Mouse (Mus musculus) neutrophil, adult 5-6 weeks (primary cell): Measurements from ENCODE around the gene Gm4763. TPM values are rescaled to one million over a fixed set of nuclear protein-coding genes. Genes with fewer than 3 reads are reported as not detected.

Experiments used
- ATAC-seq: fragments of 151-379, 151-347 bp; 2 replicates; pipeline ENCODE4 v1.8.0; 2017; ENCODE audit warnings: mild to moderate bottlenecking, moderate TSS enrichment; ENCODE audit not compliant: insufficient number of reproducible peaks, poor library complexity, low FRiP score, severe bottlenecking; ENCODE audit errors: extremely low read depth
- total RNA-seq: library from RNA; stranded (forward); fragments of 200-1000 nt; gene quantifications from 2 replicates; pipeline ENCODE4 v1.2.3, GENCODE M21; 2017

The Gm4763 gene
- total RNA-seq, 1 experiment from 2014 or later = not detected

GRCm38 (mm10) chr7:24671944-24672439, 54.7 kb downstream of the Gm4763 start:
- ATAC-seq = no peak

Other genes starting within 250 kb of the Gm4763 start
- gene Cadm4, start 244.9 kb downstream of the Gm4763 start, total RNA-seq = not detected in 2 replicates
- gene Zfp428, start 219.9 kb downstream of the Gm4763 start, total RNA-seq = 0.49 TPM in 1 of 2 replicates, not detected in the other
- gene AC161166.1, start 214.5 kb downstream of the Gm4763 start, total RNA-seq = not detected in 2 replicates
- gene Irgq, start 196.2 kb downstream of the Gm4763 start, total RNA-seq = 12.4 and 14.0 TPM in 2 replicates
- gene Pinlyp, start 180.8 kb downstream of the Gm4763 start, total RNA-seq = not detected in 2 replicates
- 38.4 and 56.0 TPM in 2 replicates for gene Xrcc1, start 180.6 kb downstream of the Gm4763 start, total RNA-seq
- gene Ethe1, start 139.4 kb downstream of the Gm4763 start, total RNA-seq = 5.8 and 6.1 TPM in 2 replicates
- gene Zfp575, start 139.3 kb downstream of the Gm4763 start, total RNA-seq = not detected in 2 replicates
- 13.7 and 13.9 TPM in 2 replicates for gene Phldb3, start 116.1 kb downstream of the Gm4763 start, total RNA-seq
- gene Lypd3, start 90.4 kb downstream of the Gm4763 start, total RNA-seq = not detected in 2 replicates
- gene Tex101, start 50.2 kb downstream of the Gm4763 start, total RNA-seq = not detected in 2 replicates
- gene BC049730, start 17.7 kb downstream of the Gm4763 start, total RNA-seq = not detected in 2 replicates
- 40.7 and 50.3 TPM in 2 replicates for gene Cd177, start 33.4 kb upstream of the Gm4763 start, total RNA-seq
- gene Ceacam10, start 50.3 kb upstream of the Gm4763 start, total RNA-seq = 30.5 and 43.1 TPM in 2 replicates
- gene Gm9844, start 135.3 kb upstream of the Gm4763 start, total RNA-seq = 5.2 and 7.1 TPM in 2 replicates
- not detected in 2 replicates for gene Lypd4, start 143.0 kb upstream of the Gm4763 start, total RNA-seq
- not detected in 2 replicates for gene Dmrtc2, start 143.1 kb upstream of the Gm4763 start, total RNA-seq
- gene Rps19, start 157.5 kb upstream of the Gm4763 start, total RNA-seq = 834 and 844 TPM in 2 replicates
- 464 and 482 TPM in 2 replicates for gene Cd79a, start 170.5 kb upstream of the Gm4763 start, total RNA-seq
- 473 and 474 TPM in 2 replicates for gene Arhgef1, start 176.0 kb upstream of the Gm4763 start, total RNA-seq
- not detected in 2 replicates for gene Gm4881, start 217.6 kb upstream of the Gm4763 start, total RNA-seq
- 201 and 229 TPM in 2 replicates for gene Rabac1, start 245.8 kb upstream of the Gm4763 start, total RNA-seq